Mouse (Mus musculus): Measurements from ENCODE around the gene Gm10722. TPM values are rescaled to one million over a fixed set of nuclear protein-coding genes. Genes with fewer than 3 reads are reported as not detected.
"Not testable (repeated sequence)": the region's sequence is repeated elsewhere in the genome, so short reads cannot be mapped to it uniquely, and the experiment has no call there.

Gene Gm10722
- polyA plus RNA-seq (2017; shearing (Covaris generic)) = under 1 TPM in 1 of 3 experiments, not detected in 2; 0.74 TPM

GRCm38 (mm10) chr9:3000445-3000972, at the start of gene Gm10722:
Gene Gm10722 (plus strand): TSS chr9:3000922.
- not testable (repeated sequence) for ATAC-seq

GRCm38 (mm10) chr9:3001006-3001405, 284 bp downstream of the Gm10722 start:
- not testable (repeated sequence) for ATAC-seq

- peak; percentile 41 for ATAC-seq
Observed at GRCm38 (mm10) chr9:3001948-3002659, 1.4 kb downstream of the Gm10722 start.

GRCm38 (mm10) chr9:3002794-3003396, 2.2 kb downstream of the Gm10722 start, which contains the start of gene Gm11168:
Gene Gm11168 (plus strand): TSS chr9:3003346.
- not testable (repeated sequence) for ATAC-seq

GRCm38 (mm10) chr9:3006179-3006578, 5.5 kb downstream of the Gm10722 start:
- ATAC-seq = not testable (repeated sequence)

- peak; percentile 36 for ATAC-seq
Observed at GRCm38 (mm10) chr9:3006636-3007035, 5.9 kb downstream of the Gm10722 start.

GRCm38 (mm10) chr9:3007272-3007671, 6.5 kb downstream of the Gm10722 start:
- not testable (repeated sequence) for ATAC-seq

GRCm38 (mm10) chr9:3009331-3009730, 8.6 kb downstream of the Gm10722 start:
- ATAC-seq = not testable (repeated sequence)

- not testable (repeated sequence) for ATAC-seq
Observed at GRCm38 (mm10) chr9:3012054-3012621, 11.4 kb downstream of the Gm10722 start.

GRCm38 (mm10) chr9:3012733-3013279, 12.1 kb downstream of the Gm10722 start, which contains the start of gene Gm10721:
Gene Gm10721 (plus strand): TSS chr9:3013140.
- ATAC-seq = peak; percentile 25

GRCm38 (mm10) chr9:3015354-3015753, 14.6 kb downstream of the Gm10722 start, which contains the start of gene Gm10720:
Gene Gm10720 (plus strand): TSS chr9:3015654.
- ATAC-seq = not testable (repeated sequence)

GRCm38 (mm10) chr9:3015896-3016295, 15.2 kb downstream of the Gm10722 start:
- ATAC-seq = not testable (repeated sequence)

- not testable (repeated sequence) for ATAC-seq
Observed at GRCm38 (mm10) chr9:3017108-3017507, 16.4 kb downstream of the Gm10722 start, which contains the start of gene Gm10719. Gene Gm10719 (plus strand): TSS chr9:3017408.

- not testable (repeated sequence) for ATAC-seq
Observed at GRCm38 (mm10) chr9:3018944-3019343, 18.2 kb downstream of the Gm10722 start.

GRCm38 (mm10) chr9:3019835-3020727, 19.4 kb downstream of the Gm10722 start:
- not testable (repeated sequence) for ATAC-seq

- not testable (repeated sequence) for ATAC-seq
Observed at GRCm38 (mm10) chr9:3022316-3023008, 21.7 kb downstream of the Gm10722 start.

- ATAC-seq = not testable (repeated sequence)
Observed at GRCm38 (mm10) chr9:3023312-3023984, 22.7 kb downstream of the Gm10722 start, which contains the start of gene Gm10718. Gene Gm10718 (plus strand): TSS chr9:3023547.

- ATAC-seq = not testable (repeated sequence)
Observed at GRCm38 (mm10) chr9:3023985-3024648, 23.4 kb downstream of the Gm10722 start.

- ATAC-seq = not testable (repeated sequence)
Observed at GRCm38 (mm10) chr9:3024912-3025467, 24.3 kb downstream of the Gm10722 start, which contains the start of gene Gm10717. Gene Gm10717 (plus strand): TSS chr9:3025417.

Data from inflammation-experienced regulatory T-cells, adult 6 months (primary cell).